Mouse (Mus musculus) kidney, postnatal 14 days (tissue): ENCODE measurements around the gene Trim47.
"Not testable (repeated sequence)": the region's sequence is repeated elsewhere in the genome, so short reads cannot be mapped to it uniquely, and the experiment has no call there.

ENCODE experiments used
- DNase-seq: peaks from one replicate; pipeline ENCODE4 v3.0.0; 2022; ENCODE audit warnings: mixed read lengths

The Trim47 gene

GRCm38 (mm10) chr11:116106963-116107776 lies 19.8 kb downstream of the Trim47 start:
- DNase-seq: no peak

- no peak for DNase-seq
Measured at GRCm38 (mm10) chr11:116106154-116106962, 20.7 kb downstream of the Trim47 start.

- DNase-seq: no peak
Measured at GRCm38 (mm10) chr11:116105065-116105464, 21.9 kb downstream of the Trim47 start.

- peak; percentile 88 for DNase-seq
Measured at GRCm38 (mm10) chr11:116104006-116104646, 22.9 kb downstream of the Trim47 start.

- DNase-seq: no peak
Measured at GRCm38 (mm10) chr11:116103572-116103971, 23.4 kb downstream of the Trim47 start.

- DNase-seq: no peak
Measured at GRCm38 (mm10) chr11:116102472-116102871, 24.5 kb downstream of the Trim47 start.

GRCm38 (mm10) chr11:116101931-116102381 lies 25.1 kb downstream of the Trim47 start:
- DNase-seq: peak; percentile 71

- no peak for DNase-seq
Measured at GRCm38 (mm10) chr11:116100839-116101238, 26.2 kb downstream of the Trim47 start.

GRCm38 (mm10) chr11:116100385-116100784 lies 26.6 kb downstream of the Trim47 start:
- DNase-seq: peak; percentile 76

- DNase-seq: no peak
Measured at GRCm38 (mm10) chr11:116099462-116099861, 27.5 kb downstream of the Trim47 start.

- DNase-seq: peak; percentile 72
Measured at GRCm38 (mm10) chr11:116098711-116099460, 28.1 kb downstream of the Trim47 start.

GRCm38 (mm10) chr11:116096213-116097108 lies 30.5 kb downstream of the Trim47 start:
- no peak for DNase-seq

GRCm38 (mm10) chr11:116095573-116095972 lies 31.4 kb downstream of the Trim47 start:
- peak; percentile 85 for DNase-seq

GRCm38 (mm10) chr11:116093771-116094565 lies 33.0 kb downstream of the Trim47 start:
- DNase-seq: no peak

- not testable (repeated sequence) for DNase-seq
Measured at GRCm38 (mm10) chr11:116092959-116093358, 34.1 kb downstream of the Trim47 start.

- DNase-seq: no peak
Measured at GRCm38 (mm10) chr11:116091591-116091990, 35.4 kb downstream of the Trim47 start.

GRCm38 (mm10) chr11:116089545-116089944 lies 37.5 kb downstream of the Trim47 start:
- no peak for DNase-seq

GRCm38 (mm10) chr11:116088741-116089394 lies 38.1 kb downstream of the Trim47 start:
- DNase-seq: no peak

- DNase-seq: peak; percentile 63
Measured at GRCm38 (mm10) chr11:116088188-116088587, 38.8 kb downstream of the Trim47 start.
